Mouse (Mus musculus) MEL (cell line): ENCODE results near the gene Sowaha. TPM values are rescaled to one million over a fixed set of nuclear protein-coding genes. Genes with fewer than 3 reads are reported as not detected.

Source experiments
- DNase-seq: peaks from one replicate; pipeline ENCODE4 v3.0.0; 2011; ENCODE audit warnings: low read depth, low spot score
- H3K27ac ChIP-seq: 2 replicates; pipeline ENCODE4 v1.5.1; 2012; ENCODE audit warnings: low read depth, mild to moderate bottlenecking, control low read depth, low read length, moderate library complexity; ENCODE audit not compliant: control insufficient read depth
- H3K27me3 ChIP-seq, 2 experiments: fragments of 150-350 bp in 1 of 2; sonication (generic) in 1 of 2; 2 replicates each; pipeline ENCODE4 v1.6.1; 2012; ENCODE audit warnings: low read length in 2 of 2, mild to moderate bottlenecking in 2 of 2, improper control_type of control experiment in 1 of 2, moderate library complexity in 1 of 2; ENCODE audit not compliant: insufficient read depth in 2 of 2, control insufficient read depth in 1 of 2
- H3K36me3 ChIP-seq, 2 experiments: 2 replicates each; pipeline ENCODE4 v1.6.1; 2012 to 2014; ENCODE audit warnings: low read length in 2 of 2, improper control_type of control experiment in 1 of 2, inconsistent platforms in 1 of 2, mild to moderate bottlenecking in 1 of 2; ENCODE audit not compliant: insufficient read depth in 2 of 2, control insufficient read depth in 1 of 2
- H3K4me1 ChIP-seq, 2 experiments: fragments of 150-350 bp in 1 of 2; sonication (generic) in 1 of 2; 2 replicates each; pipeline ENCODE4 v1.6.1; 2012; ENCODE audit warnings: low read length in 2 of 2, improper control_type of control experiment in 1 of 2, mild to moderate bottlenecking in 1 of 2; ENCODE audit not compliant: insufficient read depth in 2 of 2, control insufficient read depth in 1 of 2
- H3K4me3 ChIP-seq, 2 experiments: fragments of 150-350 bp in 1 of 2; sonication (generic) in 1 of 2; 2 replicates each; pipeline ENCODE4 v1.5.1; 2012; ENCODE audit warnings: low read depth in 2 of 2, low read length in 2 of 2, mild to moderate bottlenecking in 2 of 2, moderate library complexity in 2 of 2, control low read depth in 1 of 2, improper control_type of control experiment in 1 of 2; ENCODE audit not compliant: control insufficient read depth in 1 of 2, insufficient read depth in 1 of 2
- H3K79me2 ChIP-seq: 2 replicates; pipeline ENCODE4 v1.6.1; 2012; ENCODE audit warnings: mild to moderate bottlenecking, low read length, moderate library complexity; ENCODE audit not compliant: control insufficient read depth, poor library complexity, insufficient read depth
- H3K9ac ChIP-seq: 2 replicates; pipeline ENCODE4 v1.6.1; 2012; ENCODE audit warnings: low read depth, mild to moderate bottlenecking, control low read depth, low read length, moderate library complexity; ENCODE audit not compliant: control insufficient read depth, poor library complexity, severe bottlenecking
- H3K9me3 ChIP-seq: fragments of 150-350 bp; sonication (generic); replicated peaks from 2 replicates; pipeline ENCODE4 v1.6.1; 2012; ENCODE audit warnings: mild to moderate bottlenecking, low read length, improper control_type of control experiment, moderate library complexity; ENCODE audit not compliant: insufficient read depth
- BHLHE40 ChIP-seq: IDR thresholded peaks from 2 replicates; pipeline ENCODE4 v1.6.1; 2012; ENCODE audit warnings: low read depth, mild to moderate bottlenecking, inconsistent platforms, low read length, improper control_type of control experiment, borderline replicate concordance
- E2F4 ChIP-seq: IDR thresholded peaks from 2 replicates; pipeline ENCODE4 v1.6.1; 2011; ENCODE audit warnings: low read depth, low read length, improper control_type of control experiment, borderline replicate concordance
- ETS1 ChIP-seq: IDR thresholded peaks from 2 replicates; pipeline ENCODE4 v1.6.1; 2012; ENCODE audit warnings: low read depth, mild to moderate bottlenecking, inconsistent platforms, low read length, improper control_type of control experiment, moderate library complexity
- GABPA ChIP-seq: IDR thresholded peaks from 2 replicates; pipeline ENCODE4 v1.6.1; 2012; ENCODE audit warnings: low read depth, mild to moderate bottlenecking, inconsistent platforms, low read length, improper control_type of control experiment, moderate library complexity
- HCFC1 ChIP-seq: IDR thresholded peaks from 2 replicates; pipeline ENCODE4 v1.6.1; 2012; ENCODE audit warnings: low read depth, mild to moderate bottlenecking, inconsistent platforms, low read length, improper control_type of control experiment, moderate library complexity
- KAT2A ChIP-seq: conservative IDR thresholded peaks from 2 replicates; pipeline ENCODE4 v1.6.1; 2012; ENCODE audit warnings: low read depth, low read length, improper control_type of control experiment, inconsistent platforms
- MAX ChIP-seq: IDR thresholded peaks from 2 replicates; pipeline ENCODE4 v1.6.1; 2011; ENCODE audit warnings: low read length, improper control_type of control experiment
- MYB ChIP-seq: IDR thresholded peaks from 2 replicates; pipeline ENCODE4 v1.6.1; 2011; ENCODE audit warnings: mild to moderate bottlenecking, low read depth, low read length, improper control_type of control experiment
- MYC ChIP-seq: IDR thresholded peaks from 2 replicates; pipeline ENCODE4 v1.6.1; 2011; ENCODE audit warnings: low read depth, mild to moderate bottlenecking, low read length, improper control_type of control experiment, moderate library complexity
- POLR2A ChIP-seq, 2 experiments: IDR thresholded peaks; 2 replicates each; pipeline ENCODE4 v1.6.1; 2011 to 2012; ENCODE audit warnings: low read length in 2 of 2, mild to moderate bottlenecking in 2 of 2, control low read depth in 1 of 2, improper control_type of control experiment in 1 of 2, low read depth in 1 of 2, moderate library complexity in 1 of 2; ENCODE audit not compliant: control insufficient read depth in 1 of 2, insufficient read depth in 1 of 2, poor library complexity in 1 of 2
- POLR2AphosphoS5 ChIP-seq: IDR thresholded peaks from 2 replicates; pipeline ENCODE4 v1.6.1; 2012; ENCODE audit warnings: low read depth, borderline replicate concordance, mild to moderate bottlenecking, inconsistent platforms, low read length, moderate library complexity, mixed read lengths
- RAD21 ChIP-seq: IDR thresholded peaks from 2 replicates; pipeline ENCODE4 v1.6.1; 2011; ENCODE audit warnings: mild to moderate bottlenecking, low read depth, low read length, improper control_type of control experiment
- TBP ChIP-seq: IDR thresholded peaks from 2 replicates; pipeline ENCODE4 v1.8.0; 2011; ENCODE audit warnings: low read depth, low read length, improper control_type of control experiment
- UBTF ChIP-seq: IDR thresholded peaks from 2 replicates; pipeline ENCODE4 v1.6.1; 2012; ENCODE audit warnings: low read depth, mild to moderate bottlenecking, inconsistent platforms, low read length, improper control_type of control experiment, moderate library complexity, borderline replicate concordance; ENCODE audit not compliant: insufficient read depth
- ZMIZ1 ChIP-seq: IDR thresholded peaks from 2 replicates; pipeline ENCODE4 v1.6.1; 2012; ENCODE audit warnings: low read depth, mild to moderate bottlenecking, inconsistent platforms, low read length, improper control_type of control experiment, moderate library complexity
- polyA plus RNA-seq, 2 experiments: library from polyadenylated mRNA; stranded (reverse) in 1 of 2; unstranded in 1 of 2; fragments of >175 nt in 1 of 2; fragments of >200 nt in 1 of 2; gene quantifications; 2 replicates each; pipeline versions ENCODE4 v1.2.1 to v1.2.4; 2012; ENCODE audit warnings: low replicate concordance in 2 of 2, low read depth in 1 of 2; ENCODE audit not compliant: insufficient read length in 2 of 2, insufficient read depth in 1 of 2, missing spikeins in 1 of 2
- total RNA-seq: library from RNA; depleted of rRNA; stranded (reverse); fragments of 300-350 nt; gene quantifications from 2 replicates; pipeline ENCODE4 v1.2.3, GENCODE M21; 2012

Sowaha gene
- total and polyA plus RNA-seq, 3 experiments, result not detected

- TF ChIP-seq POLR2AphosphoS5, result no peak
- peak in 1 of 2 experiments; percentile 35; a peak in 1 of 4 replicates for TF ChIP-seq POLR2A (IDR thresholded peaks at IDR 0.05; ENCODE audit: control insufficient read depth in 1 of 2, insufficient read depth in 1 of 2, low read depth in 1 of 2, low read length in 2 of 2, poor library complexity in 1 of 2)
- TF ChIP-seq, all 39 proteins: peak for 11
These were observed 38.2 kb downstream of the Sowaha start (continued) for GRCm38 (mm10) chr11:53441921-53442320.

- no peaks in the 10 kb centered on the region for H3K27me3 ChIP-seq
- H3K36me3 ChIP-seq, result peaks cover 0 to 24% of the 10 kb centered on the region in 2 experiments; a peak in 2 of 4 replicates
- TF ChIP-seq BHLHE40 (no peak), ZMIZ1 (no peak), POLR2A (IDR thresholded peaks at IDR 0.05; ENCODE audit: control insufficient read depth in 1 of 2, insufficient read depth in 1 of 2, low read depth in 1 of 2, low read length in 2 of 2, poor library complexity in 1 of 2) (no peak), UBTF (no peak), MYC (no peak), MAX (no peak)
- no peak for DNase-seq
- no peak overlapping the region for H3K27ac ChIP-seq
- H3K79me2 ChIP-seq, result no peaks in the 10 kb centered on the region
- no peaks in the 10 kb centered on the region for H3K9me3 ChIP-seq
- H3K4me3 ChIP-seq, result no peak overlapping the region
- no peak overlapping the region for H3K9ac ChIP-seq
- H3K4me1 ChIP-seq, result peaks cover 8 to 26% of the 10 kb centered on the region in 2 experiments
These were observed 43.7 kb downstream of the Sowaha start for GRCm38 (mm10) chr11:53436338-53436737.

GRCm38 (mm10) chr11:53435504-53435903, 44.6 kb downstream of the Sowaha start:
- DNase-seq, result no peak
- Histone ChIP-seq H3K36me3 (peaks cover 0 to 23% of the 10 kb centered on the region in 2 experiments; a peak in 2 of 4 replicates), H3K27ac (no peak overlapping the region), H3K27me3 (no peaks in the 10 kb centered on the region), H3K79me2 (peaks cover under 1% of the 10 kb centered on the region), H3K4me1 (peaks cover 8 to 23% of the 10 kb centered on the region in 2 experiments), H3K9me3 (no peaks in the 10 kb centered on the region), H3K4me3 (no peak overlapping the region), H3K9ac (no peak overlapping the region)
- TF ChIP-seq HCFC1 (no peak), BHLHE40 (no peak), MYB (no peak), GABPA (no peak), RAD21 (no peak), E2F4 (no peak), MYC (no peak), ETS1 (no peak), KAT2A (no peak), TBP (no peak), UBTF (no peak)
